Mouse (Mus musculus) frontal cortex, postnatal 36 days (tissue): ENCODE data around the gene Cfap45.

ENCODE experiments used
- DNase-seq, 2 experiments: peaks; one replicate each; pipeline ENCODE4 v3.0.0; 2022; ENCODE audit warnings: low spot score in 2 of 2

Gene Cfap45

DNA sequence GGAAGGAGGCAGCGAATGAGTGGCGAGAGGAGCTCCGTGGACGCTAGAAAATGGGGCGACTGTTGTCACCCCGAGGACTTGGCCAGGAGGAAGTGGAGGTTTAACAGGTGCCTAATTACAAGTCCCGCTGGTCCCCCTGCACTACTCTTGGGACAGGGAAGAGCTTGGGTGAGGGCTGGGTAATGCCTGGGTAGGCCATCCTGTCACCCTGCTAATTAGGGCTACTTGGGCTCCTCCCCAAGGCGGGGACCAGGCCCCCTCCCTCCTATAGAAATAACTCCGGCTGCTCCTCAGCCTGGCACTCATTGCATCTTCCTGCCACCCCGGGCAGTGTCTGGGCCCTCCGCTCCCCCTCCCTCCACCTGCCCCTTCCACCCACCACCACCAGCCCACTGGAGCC is 35.0 kb downstream of the Cfap45 start, which contains the start of gene Vsig8:
TSS of gene Vsig8 (plus strand) at position 301 of the 400 bp plus-strand sequence.
- no peak for DNase-seq

DNA sequence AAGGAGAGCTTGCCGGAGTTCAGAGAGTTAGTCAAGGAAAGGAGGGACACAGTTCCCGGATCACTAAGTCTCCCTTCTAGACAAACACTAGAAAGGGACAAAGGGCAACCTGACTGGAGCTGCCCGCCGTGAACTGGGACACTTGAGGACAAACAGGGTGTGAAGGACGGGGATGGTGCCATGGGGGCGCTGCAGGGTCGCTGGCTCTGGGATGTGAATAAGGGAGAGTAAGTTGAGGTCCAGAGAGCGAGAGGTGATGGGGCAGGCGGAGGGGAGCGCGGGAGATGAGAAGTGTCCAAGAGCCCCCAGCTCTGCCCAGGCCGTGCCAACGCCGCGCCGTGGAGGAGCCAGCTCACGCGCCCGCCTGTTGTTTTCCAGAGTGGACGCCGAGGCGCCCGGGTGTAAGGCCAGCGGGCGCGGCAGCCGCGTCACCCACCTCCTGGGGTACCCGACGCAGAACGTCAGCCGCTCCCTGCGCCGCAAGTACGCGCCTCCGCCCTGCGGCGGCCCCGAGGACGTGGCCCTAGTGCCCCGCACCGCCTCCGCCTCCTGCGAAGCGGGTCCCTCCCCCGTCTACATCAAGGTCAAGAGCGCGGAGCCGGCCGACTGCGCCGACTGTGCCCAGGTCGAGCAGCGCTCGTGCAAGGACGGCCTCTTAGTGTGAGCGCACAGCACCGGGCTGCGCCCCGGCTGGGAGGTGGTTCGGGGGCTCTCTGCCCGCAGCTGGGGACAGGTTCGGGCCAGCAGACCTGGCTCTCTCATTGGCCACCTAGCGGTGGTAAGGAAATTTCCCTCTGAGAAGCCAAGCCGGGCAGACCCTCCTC is 42.3 kb downstream of the Cfap45 start:
- peak; percentile 64 to 65 for DNase-seq

DNA sequence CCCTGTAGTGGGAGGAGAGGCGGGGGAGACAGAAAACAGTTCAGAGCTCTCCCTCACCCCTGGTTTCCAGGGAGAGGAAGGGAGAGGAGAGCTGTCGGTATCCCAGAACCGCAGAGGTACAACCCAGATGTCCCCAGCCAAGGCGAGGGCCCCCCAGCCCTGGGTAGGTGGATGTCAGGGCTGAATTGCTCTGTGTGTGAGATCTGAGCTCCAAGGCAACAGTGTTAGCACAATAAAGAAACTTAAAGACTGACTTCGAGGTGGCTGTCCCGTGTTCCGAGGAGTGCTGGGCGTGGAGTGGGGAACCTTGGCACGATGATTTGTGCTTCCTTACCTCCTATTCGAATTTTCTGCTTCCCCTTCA is 42.8 kb downstream of the Cfap45 start:
- no peak for DNase-seq

DNA sequence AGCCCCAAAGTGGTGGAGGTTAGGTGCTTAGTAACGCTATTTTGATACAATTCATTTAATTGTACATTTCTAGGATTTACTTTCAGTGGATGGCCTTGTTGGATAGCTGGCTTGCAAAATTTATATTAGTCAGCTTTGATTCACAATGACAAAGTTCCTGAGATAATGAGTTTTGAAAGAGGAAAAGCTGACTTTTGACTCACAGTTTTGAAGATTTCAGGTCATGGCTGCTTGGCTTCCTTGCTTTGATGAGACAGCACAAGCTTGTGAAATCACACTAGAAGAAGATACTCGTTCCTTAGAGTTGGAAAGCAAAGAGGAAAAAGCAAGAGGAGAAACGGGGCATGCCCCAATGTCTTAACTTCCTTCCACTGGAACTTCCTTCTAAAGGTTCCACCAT is 45.5 kb downstream of the Cfap45 start:
- DNase-seq: no peak

DNA sequence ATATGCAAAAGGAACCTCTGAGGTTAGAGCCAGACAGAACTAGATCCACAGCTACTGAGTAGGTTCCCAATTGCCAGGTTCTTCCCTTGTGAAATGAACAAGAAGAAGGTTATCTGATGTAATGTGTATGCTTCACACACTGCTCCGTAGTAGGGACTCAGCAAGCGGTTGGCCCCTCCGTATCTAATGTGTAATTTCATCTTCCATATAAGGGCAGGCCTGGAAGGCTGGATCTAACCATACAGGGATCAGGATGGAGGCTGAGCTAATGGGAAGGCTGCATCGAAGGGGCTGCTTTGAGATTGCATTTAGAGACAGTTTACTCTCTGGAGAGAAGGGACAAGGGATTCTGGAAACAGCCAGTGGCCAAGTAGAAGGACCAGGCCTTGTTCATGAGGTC is 47.2 kb downstream of the Cfap45 start:
- DNase-seq: no peak

DNA sequence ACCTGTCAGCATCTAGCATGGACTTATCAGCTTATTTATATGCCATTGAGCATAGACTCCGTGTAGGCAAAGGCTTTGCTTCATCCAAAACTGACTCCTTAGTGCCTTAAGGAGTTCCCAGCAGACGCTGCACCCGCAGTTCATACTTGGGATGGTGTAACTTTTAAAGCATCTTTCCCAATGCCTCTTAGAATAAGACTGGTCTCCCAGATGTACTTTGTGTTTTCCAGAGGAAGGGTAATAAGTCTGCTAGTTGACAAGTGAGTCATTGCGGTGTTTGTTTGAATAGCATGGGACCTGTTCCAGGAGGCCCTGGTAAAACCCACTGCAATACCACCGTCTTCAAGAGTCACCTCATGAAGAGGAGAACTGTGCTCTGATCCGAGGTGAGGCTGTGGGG is 59.5 kb downstream of the Cfap45 start:
- no peak for DNase-seq

DNA sequence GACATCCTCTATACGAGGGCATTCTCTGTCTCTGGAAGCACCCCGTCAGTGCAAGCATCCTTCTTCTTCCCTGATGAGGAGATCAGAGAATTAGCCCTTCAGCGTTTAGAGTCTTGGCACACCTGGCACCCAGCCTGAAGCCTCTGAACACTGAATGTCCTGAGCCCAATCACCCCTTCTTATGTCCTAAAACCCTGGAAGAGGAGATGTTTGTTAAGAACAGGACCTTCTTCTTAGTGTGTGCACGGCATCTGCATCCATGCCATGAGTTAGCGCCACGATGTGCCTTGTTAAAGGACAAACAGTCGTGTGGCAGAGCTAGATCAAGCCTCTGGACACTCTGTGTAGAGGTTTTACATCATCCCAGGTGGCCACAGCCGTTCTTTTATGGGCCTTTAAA is 61.8 kb downstream of the Cfap45 start:
- DNase-seq: no peak

DNA sequence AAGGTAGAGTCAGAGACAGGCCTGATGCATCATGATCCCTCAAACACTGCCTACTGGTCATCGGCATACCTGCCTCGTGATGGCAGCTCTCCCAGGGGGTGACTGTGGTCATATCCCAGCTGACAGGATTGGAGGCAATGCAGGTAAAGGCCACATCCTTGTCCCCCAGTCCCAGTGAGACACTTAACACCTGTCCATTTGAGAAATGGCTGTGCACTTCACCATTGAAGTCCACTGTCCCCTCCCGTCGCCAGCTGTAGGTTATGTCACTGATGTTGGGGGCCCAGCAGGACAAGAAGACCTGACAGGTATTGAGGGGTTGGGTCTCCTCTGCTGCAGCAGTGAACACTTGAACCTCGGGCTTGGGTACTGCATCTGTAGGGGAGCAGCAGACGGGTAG is 63.7 kb downstream of the Cfap45 start:
- no peak for DNase-seq

DNA sequence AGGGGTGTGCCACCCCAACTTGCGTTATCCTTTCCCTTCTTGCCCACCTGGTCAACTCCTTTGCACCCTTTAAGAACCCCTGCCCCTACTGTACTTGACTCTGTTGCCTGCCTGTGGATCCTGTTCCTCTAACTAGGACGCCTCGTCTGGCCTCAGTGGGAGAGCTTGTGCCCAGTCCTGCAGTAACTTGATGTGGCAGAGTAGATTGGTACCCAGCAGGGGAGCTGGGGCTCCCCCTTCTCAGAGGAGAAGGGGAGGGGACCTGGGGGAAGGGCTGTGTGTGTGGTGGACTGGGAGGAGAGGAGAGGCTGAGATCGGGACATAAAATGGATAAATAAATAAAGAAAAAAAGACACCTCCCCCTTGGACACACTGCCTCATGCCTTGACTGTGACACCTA is 64.4 kb downstream of the Cfap45 start:
- no peak for DNase-seq

DNA sequence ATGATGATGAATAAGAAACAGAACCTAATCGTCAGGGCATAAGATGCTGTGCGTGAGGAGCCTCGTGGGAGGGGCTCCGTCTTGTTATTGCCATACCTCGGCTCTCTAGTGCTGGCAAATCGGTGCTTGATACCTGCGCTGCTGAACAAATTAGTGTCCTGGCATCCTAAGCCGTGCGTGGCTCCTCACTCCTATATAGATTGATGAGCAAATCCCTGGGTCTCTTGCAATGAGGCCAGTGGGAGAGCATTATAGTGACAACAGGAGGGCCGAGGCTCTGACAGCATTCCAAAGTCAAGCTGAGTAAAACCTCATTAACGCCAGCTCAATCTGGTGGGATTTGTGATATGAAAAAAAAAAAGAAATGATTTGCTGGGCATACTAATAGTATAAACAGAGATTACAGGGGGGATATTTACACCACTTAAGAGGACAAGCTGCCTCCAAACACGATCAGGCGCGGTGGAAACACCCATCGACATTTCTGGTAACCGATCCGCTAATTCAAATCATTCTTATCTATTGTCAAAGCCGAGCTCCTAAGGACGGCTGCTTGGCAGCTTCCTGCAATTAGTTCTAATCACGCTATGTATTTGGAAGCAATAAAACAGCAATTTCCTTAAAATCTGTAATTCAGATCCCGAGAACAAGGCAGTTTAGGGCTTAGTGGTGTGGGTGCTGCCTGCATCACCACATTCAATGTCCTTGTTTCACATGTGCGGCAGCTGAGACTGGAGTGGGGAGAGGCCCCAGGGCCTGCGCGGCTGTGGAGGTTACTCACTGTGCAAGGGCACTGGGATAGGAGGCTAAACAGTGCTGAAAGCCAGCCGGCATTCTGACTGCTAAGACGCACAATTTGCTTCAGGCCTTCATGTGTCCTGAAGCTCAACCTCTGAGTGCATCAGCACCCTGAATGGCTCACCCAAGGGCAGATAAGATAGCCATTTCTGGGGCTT is 65.3 kb downstream of the Cfap45 start:
- no peak for DNase-seq

DNA sequence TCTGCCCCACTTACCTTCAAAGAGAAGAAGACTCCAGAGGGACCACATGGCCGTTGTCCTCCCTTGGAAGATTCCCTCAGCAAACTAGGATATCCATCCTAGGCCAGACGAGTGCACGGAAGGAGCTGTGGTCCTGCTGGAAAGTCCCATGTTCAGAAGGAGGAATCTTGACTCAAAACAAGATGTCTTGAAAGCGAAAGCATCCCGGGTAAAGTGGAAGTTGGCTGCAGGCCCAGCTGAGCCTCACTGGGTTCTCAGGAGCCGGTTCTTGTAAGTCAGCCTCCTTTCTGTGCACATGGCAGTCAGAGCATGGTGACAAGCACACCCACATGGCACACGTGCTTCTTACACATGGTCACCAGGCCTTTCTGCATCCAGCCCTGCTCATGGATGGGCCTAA is 69.8 kb downstream of the Cfap45 start, which contains the start of gene Slamf8:
TSS of gene Slamf8 (minus strand) at position 184 of the 400 bp plus-strand sequence.
- peak in 1 of 2 experiments; percentile 17 for DNase-seq

DNA sequence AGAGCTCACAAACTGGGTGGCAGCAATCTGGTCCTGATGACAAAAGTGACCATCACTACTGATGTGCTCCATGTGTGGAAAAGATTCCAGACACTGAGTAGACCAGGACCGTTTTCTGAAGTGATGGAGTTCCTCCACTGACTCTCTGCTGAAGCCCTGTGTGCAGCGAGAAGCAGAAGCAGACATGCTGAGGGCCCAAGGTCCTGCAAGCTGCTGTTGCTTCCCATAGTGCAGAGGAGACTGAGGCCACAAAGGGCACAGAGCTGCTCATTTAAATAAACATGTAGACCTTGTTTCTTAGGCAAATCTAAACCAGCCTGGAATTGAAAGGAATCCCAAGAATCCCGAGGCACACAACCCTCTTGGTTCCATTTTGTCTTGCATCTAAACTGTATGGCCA is 72.7 kb downstream of the Cfap45 start:
- DNase-seq: no peak

DNA sequence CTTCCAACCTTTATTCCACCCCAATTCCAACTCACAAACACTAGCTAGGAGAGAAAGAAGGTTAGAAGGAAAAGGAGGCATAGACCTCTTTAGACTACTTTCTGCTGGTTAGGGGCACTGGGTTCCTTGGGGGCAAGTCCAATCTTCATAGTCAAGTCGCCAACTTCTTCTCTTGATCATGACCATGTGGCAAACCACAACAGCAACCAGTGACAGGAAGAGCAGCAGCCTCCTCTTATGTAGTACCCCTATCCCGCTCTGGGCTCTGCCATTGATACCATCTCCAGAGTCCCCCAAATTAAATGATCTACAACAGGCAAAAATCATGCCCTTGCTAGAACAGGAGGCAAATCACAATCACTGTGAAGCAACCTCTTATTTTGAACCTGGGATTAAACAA is 73.4 kb downstream of the Cfap45 start:
- no peak for DNase-seq

DNA sequence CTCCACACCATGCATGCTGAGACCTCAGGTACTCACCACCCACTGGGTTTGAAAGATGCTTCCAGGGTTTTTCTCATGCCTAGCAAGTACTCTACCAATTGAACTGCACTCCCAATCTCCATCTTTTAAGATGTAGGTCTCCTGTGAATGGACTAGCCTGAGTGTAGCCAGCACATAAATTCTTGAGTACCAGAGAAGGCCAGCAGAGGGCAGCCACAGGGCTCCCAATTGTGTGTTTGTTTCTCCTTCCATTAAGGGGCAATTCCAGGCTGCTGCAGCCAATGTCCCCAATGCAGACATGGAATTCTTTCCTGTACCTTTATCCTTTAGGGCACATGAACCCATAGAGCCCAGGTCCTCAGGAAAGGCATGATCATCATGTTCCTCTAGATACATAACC is 73.9 kb downstream of the Cfap45 start:
- peak; percentile 28 to 61 for DNase-seq
